Mouse (Mus musculus): ENCODE measurements around the gene Slc44a1. TPM values are rescaled to one million over a fixed set of nuclear protein-coding genes. Genes with fewer than 3 reads are reported as not detected.

Gene Slc44a1
- 53.7 and 63.9 TPM in 2 replicates for total RNA-seq (2017)

DNA sequence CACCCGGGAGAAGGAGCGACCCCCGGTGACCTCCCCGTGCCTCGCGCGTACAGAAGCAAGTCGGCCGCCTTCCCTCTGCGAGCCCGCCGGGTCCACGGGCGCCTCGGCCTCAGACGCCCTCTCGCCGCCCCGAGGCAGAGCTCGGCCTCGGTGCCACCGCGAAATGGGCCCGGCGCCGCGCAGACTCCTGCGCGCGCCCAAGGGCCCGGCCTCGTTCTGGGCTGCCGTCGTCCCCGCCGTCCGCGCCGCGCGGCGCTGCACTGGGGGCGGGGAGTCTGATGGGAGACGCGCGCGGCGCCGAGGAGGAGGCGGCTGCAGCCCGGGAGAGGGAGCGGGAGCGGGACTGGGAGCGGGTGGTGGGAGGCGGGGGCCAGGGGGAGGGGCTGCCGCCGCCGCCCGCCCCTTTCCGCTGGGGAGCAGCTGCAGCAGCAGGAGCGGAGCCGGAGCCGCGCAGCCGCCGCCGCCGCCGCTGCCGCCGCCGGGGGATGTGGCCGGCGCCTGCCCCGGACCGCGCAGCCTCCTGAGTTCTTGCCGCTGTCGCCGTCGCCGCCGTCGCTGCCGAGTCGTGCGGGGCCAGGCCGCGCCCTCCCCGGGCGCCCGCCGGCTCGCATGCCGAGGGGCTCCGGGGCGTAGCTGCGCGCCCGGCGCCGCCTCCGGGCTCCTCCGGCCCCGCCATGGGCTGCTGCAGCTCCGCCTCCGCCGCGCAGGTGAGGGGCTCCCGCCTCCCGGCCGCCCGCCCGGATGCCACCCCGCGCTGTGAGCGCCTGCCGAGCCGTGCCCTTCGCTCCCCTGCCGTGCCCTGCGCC lies at the start of gene Slc44a1:
Gene Slc44a1 (plus strand): TSS at position 404 of the 806 bp plus-strand sequence.
- peak; percentile 66 for ATAC-seq (ENCODE audit: extremely low read depth, insufficient number of reproducible peaks, low FRiP score, poor library complexity, severe bottlenecking)

DNA sequence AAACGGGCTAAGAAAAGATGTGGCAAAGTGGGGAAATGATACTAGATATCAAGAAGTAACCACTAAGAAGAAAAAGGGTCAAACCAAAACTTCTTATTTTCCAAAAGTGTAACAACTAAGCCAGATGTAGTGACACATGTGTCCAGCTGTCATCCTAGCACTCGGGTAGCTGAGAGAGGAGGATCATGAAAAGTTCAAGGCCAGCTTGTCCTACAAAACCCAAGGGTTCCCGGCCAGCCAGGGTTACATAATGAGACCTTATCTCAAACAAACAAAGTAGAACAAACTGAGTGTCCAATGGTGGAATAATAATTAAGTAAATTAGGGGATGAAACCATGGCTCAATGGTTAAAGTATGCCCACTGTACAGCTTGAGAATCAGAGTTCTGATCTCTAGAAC lies 45.2 kb upstream of the Slc44a1 start:
- ATAC-seq (ENCODE audit: extremely low read depth, insufficient number of reproducible peaks, low FRiP score, poor library complexity, severe bottlenecking), result no peak

DNA sequence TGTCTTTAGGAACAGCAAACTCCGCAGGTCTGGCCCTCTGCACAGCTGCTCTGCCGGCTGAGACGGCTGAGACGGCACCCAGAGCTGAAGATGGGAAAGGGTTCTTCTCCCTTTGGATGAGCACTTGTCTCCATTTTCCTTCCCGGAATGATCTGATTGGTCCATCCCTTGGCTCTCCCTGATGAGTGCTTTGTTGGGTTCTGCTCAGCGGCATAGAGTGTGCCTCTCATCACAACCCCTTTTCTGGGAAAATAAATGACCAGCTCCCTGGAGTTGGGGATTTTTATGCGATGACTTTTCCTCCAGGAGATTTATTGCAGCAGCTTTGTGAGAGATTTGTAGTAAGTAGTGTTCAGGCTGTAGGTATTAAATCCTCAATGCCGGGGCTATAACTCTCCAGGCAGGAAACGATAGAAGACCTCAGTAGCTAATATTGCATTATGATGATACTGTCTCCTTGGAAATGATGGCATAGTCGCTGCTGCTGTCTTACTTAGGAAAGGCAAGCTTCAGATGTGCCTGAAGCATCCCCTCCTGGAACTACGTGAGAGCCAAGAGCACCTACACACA lies 43.5 kb upstream of the Slc44a1 start:
- no peak for ATAC-seq (ENCODE audit: extremely low read depth, insufficient number of reproducible peaks, low FRiP score, poor library complexity, severe bottlenecking)

DNA sequence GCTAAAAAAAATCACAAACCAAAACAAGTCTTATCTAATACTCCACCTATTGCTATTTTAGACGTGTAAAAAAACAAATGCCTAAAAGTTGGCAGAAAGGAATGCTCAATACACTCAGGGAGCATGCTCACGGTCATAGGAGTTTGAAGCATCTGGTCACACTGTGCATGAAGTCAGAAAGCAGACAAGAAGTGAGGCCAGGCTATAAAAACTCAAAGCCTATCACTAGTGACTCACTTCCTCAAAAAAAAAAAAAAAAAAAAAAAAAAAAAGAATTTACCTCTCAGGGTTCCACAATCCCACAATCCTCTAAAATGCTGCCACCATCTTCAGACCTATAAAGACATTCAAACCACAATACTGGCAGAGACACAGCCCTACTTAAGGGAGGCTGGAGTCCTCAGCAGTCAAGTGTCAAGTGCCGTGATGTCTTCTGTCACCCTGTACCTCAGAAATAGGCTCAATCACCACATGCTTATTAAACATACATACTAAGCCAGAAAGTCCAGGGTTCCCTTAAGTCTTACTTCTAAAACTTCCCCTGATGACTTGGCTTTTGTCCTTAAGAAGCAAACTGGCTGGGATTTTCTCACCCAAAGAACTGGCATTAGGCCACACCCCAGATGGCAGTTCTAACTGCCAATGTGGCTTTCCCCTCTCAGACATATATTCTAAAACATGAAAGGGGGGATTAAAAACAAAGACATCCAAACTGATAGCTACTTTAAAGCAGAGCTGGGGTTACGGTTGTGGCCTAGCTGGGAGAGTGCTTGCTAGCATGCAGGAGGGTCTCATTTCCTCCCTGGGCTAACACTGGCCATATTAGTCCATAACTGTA lies 42.7 kb upstream of the Slc44a1 start:
- ATAC-seq (ENCODE audit: extremely low read depth, insufficient number of reproducible peaks, low FRiP score, poor library complexity, severe bottlenecking), result no peak

DNA sequence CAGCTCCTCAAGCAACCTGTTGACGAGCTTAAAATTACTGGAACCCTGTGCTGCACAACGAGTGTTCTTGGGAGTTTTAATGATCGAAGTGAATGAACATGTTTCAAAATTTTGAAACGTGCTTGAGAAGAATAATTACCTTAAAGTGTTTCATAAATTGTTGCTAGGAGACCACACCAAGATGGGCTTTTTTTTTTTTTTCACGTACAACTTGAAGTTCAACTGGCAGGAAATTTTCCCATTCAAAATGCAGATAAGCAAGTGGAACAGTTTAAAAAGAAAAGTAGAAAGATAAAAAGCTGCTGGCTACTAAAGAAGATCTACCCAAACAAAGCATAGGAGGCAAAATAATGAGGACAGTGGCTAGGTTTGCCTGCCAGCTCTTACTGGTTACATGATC lies 41.7 kb upstream of the Slc44a1 start:
- no peak for ATAC-seq (ENCODE audit: extremely low read depth, insufficient number of reproducible peaks, low FRiP score, poor library complexity, severe bottlenecking)

DNA sequence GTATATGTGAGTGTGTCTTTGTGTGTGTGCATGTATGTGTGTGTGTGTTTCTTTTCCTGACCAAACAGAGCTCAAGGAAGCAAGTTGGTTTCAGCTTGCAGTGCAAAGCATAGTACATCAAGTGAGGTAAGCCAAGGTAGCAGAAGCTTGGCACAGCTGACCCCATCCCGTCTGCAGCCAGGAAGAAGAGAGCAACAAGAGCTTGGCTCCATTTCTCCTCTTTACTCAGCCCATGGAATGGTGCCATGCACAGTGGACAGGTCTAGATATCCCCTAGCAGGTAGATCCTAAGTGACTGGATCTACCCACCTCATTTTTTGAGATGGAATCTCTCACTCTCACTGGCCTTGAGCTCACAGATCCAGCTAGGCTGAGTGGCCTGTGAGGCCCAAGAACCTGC lies 40.8 kb upstream of the Slc44a1 start:
- no peak for ATAC-seq (ENCODE audit: extremely low read depth, insufficient number of reproducible peaks, low FRiP score, poor library complexity, severe bottlenecking)

DNA sequence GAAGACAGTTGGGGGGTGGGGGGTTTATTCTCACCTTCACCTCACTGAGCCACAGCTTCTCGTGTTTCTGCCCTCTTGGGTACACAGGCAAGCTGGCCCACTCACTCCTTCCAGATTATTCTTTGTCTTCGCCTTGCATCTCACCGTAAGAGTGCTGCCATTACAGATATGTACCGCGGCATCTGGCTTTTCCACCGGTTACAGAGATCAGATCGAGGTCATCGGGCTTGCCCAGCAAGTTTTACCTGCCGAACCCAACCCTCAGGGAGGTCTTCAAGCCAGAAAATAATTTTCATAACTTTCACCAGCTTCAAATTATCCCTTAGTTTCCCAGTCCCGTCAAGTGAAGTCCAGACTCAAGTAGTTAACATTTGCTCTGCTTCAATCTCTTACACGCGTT lies 36.8 kb upstream of the Slc44a1 start:
- no peak for ATAC-seq (ENCODE audit: extremely low read depth, insufficient number of reproducible peaks, low FRiP score, poor library complexity, severe bottlenecking)

DNA sequence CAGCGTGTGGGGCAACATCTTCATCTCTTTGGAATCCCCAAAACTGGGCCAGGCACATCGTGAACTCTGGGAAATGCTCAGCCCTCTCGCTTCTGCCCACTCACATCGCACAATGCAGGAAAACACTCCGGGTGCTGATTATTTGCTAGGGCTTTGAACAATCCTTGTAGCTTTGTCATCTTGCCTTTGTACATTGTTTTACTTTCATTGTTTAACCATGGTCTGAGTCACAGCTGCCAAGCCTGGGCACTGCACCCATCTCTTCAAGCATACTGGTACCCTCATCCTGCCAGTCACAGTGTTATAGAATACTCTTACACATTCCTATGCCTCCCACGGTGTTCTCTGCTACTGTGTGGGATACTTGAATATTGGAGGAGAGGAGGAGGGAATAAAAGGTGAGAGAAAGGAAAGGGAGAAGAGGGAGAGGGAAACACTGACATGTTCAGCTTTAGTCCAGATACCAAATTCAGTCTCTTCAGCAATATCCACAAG lies 35.7 kb upstream of the Slc44a1 start:
- no peak for ATAC-seq (ENCODE audit: extremely low read depth, insufficient number of reproducible peaks, low FRiP score, poor library complexity, severe bottlenecking)

DNA sequence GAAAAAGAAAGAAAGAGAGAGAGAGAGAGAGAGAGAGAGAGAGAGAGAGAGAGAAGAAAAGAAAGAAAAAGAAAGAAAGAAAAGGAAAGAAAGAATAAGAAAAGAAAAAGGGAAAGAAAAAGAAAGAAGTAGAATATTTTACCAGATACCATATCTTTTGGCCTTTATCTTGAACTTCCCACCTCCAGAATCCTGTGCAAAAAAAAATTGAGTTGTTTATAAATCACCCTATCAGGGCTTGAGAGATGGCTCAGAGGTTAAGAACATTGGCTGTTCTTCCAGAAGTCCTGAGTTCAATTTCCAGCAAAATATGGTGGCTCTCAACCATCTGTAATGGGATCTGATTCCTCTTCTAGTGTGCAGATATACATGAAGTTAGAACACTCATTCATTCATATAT lies 33.3 kb upstream of the Slc44a1 start:
- no peak for ATAC-seq (ENCODE audit: extremely low read depth, insufficient number of reproducible peaks, low FRiP score, poor library complexity, severe bottlenecking)

DNA sequence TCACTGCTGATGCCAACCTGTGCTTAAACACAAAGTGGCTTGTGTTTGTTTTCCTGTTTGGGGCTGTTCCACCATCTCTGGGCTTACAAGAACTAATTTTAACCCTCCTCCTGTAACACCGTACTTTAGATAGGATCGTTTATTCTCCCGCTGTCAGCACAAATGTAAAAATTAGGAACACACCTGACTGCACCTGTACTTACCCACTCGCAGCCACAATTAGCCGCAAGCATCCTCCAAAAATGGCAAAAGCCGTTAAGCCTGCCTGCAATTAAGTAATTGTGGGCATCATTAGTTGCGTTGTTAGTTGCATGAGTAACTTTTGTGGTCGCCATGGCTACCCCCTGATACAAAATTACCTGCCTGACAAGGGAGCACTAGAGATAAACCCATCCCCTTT lies 31.4 kb upstream of the Slc44a1 start:
- ATAC-seq (ENCODE audit: extremely low read depth, insufficient number of reproducible peaks, low FRiP score, poor library complexity, severe bottlenecking), result no peak

DNA sequence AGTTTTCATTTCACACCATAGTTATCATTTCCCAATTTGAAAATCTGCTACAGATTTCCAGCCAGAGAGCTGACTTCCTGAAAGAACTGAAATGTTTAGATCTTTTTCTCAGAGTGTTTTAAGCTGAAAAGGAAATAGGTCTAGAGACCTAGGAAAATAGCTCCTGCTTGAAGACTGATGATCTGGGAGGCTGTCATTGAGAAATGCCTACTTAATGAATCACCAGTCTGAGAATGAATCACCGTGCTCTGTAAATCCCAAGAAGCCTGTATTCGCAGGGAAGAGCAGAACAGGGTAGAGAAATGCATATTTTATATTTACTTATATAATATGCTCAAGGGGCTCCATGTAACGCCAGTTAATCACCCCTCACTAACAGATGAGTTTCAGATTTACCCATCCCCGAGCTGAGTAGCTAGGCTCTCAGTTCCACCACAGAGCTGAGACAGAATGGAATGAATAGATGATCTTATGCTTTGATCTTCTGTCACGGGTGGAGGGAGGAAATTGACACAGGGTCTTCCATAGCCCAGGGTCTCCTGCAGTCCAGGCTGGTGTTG lies 30.6 kb upstream of the Slc44a1 start:
- no peak for ATAC-seq (ENCODE audit: extremely low read depth, insufficient number of reproducible peaks, low FRiP score, poor library complexity, severe bottlenecking)

DNA sequence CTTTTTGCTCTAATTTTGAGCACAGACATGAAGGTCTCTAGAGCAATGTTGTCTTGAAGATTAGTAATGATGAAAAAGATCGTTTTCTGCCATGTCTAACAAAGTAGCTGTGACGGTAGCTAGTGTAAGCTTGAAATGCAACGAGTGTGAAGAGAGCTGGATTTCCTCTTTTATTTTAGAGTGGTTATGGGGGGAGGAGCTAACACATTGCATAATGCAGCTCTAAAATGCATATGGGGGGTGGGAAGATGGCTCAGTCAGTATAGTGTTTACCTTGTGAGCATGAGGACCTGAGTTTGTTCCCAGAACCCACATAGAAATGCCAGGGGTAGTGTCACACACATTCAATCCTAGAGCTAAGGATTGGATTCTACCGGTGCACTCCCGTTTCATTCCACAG lies 29.5 kb upstream of the Slc44a1 start:
- peak; percentile 58; the same call in 1 of the 2 replicates for ATAC-seq (ENCODE audit: extremely low read depth, insufficient number of reproducible peaks, low FRiP score, poor library complexity, severe bottlenecking)

DNA sequence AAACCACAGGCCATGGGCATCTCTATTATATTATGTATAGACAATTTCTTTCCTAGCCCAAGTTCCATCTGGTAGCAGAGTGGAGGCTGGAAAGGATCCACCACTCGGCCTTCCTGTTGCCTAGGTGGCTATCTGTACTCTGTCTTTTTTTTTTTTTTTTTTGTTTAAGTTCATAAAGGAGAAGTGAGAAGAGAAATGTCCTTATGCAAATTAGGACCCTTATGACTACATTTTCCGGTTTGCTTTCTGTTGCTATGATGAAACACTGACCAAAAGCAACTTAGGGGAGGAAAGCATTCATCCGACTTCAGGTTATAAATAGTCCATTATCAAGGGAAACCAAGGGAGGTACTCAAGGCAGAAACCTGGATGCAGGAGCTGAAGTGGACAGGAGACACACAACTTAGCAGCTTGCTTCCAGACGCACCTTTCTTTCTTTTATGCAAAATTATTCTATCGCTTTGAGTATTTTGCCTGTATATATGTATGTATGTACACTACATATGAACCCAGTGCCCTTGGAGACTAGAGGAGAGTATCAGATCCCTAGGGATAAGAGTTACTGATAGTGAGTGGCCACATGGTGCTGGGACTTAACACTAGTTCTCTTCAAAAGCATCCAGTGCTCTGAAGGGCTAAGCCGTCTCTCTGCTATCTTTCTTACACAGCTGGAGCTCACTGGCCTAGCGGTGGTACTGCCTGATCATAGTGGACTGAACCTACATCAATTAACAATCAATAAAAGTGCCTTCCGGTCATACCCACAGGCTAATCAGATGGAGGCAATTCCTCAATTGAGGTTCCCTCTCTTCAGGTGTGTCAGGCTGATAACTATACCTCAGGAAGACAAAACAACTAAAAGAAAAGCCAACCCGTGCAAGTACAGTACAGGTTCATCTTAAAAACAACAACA lies 28.0 kb upstream of the Slc44a1 start:
- peak; percentile 79 for ATAC-seq (ENCODE audit: extremely low read depth, insufficient number of reproducible peaks, low FRiP score, poor library complexity, severe bottlenecking)

DNA sequence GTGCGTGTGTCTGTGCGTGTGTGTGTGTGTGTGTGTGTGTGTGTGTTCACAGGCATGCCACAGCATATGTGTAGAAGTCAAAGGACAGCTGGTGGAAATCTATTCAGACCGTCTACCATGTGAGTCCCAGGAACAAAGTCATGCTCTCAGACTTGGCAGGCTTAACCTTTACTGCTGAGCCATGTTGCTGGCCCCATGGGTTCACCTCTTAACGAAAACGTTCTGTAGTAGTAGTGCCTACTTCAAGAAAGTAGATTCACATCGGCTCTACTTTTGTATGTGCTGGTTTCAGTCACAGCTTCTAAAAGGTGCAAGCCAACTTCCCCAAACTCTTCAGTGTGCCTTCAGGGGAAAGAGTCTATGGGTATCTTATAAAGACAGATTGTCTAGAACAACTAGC lies 27.2 kb upstream of the Slc44a1 start:
- no peak for ATAC-seq (ENCODE audit: extremely low read depth, insufficient number of reproducible peaks, low FRiP score, poor library complexity, severe bottlenecking)

DNA sequence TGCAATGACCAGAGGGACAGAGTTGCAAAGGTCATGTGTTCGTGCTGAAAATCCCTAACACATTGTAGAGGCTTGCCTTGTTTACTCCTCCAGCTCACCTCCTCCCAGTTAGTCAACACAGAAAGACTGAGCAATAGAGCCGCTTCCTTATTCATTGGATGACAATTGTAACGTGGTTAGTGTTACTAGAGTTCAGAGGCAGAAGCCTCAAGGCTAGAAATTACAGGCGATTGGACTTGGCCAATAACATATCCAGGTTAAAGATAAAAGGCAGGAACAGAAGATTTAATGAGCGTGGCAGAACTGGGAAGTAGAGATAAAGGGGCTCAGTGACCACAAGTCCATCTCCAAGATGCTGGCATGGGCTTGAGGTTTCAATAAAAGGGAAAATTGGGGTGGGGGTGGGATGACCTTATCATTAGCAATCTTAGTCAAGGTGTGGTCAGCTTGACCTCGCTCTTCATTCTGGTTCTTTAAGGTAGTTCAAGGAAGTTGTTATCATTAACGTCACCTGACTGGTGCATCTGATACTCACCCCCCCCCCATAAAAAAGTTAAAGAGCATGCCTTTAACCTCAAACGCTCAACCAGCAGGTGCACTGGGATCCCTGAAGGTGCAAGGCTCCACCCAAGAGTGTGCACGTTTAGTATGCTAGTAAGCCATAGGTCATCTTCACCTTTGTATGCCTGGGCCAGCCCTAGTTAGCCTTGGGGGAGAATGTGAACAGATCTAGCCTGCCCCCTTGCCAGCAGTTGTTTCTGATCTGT lies 26.0 kb upstream of the Slc44a1 start:
- peak; percentile 47 for ATAC-seq (ENCODE audit: extremely low read depth, insufficient number of reproducible peaks, low FRiP score, poor library complexity, severe bottlenecking)

DNA sequence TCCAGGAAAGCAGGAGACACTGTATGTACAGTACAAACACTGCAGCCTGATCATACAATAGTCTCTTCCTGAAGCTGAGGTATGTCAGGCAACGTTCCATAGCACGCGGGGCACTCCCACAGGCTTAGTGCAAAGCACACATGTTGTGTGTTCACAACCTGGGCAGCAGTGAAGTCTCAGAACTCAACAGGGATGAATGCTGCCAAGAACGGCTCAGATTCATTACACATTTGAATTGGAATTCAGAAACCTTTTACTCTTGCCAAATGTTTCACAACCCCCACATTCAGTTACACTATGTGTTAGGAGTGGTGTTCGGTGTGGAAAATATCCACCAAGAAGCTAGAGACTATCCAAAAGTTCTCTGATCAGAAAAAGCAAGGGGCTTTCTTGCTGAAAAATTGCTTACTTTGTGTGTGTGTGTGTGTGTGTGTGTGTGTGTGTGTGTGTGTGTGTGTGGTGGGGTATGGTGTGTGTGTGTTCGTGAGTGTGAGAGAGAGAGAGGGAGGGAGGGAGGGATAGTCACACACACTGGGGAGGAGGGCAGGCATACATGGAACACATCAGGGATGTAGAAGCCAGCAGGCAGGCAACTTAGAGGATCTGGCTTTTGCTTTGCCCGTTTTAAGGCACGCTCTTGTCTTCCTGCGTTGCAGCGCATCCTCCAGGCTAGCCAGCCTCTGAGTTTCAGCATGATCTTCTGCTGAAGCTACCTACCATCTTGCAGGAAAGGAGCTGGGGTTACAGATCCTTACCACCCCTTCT lies 24.2 kb upstream of the Slc44a1 start:
- ATAC-seq (ENCODE audit: extremely low read depth, insufficient number of reproducible peaks, low FRiP score, poor library complexity, severe bottlenecking), result no peak

DNA sequence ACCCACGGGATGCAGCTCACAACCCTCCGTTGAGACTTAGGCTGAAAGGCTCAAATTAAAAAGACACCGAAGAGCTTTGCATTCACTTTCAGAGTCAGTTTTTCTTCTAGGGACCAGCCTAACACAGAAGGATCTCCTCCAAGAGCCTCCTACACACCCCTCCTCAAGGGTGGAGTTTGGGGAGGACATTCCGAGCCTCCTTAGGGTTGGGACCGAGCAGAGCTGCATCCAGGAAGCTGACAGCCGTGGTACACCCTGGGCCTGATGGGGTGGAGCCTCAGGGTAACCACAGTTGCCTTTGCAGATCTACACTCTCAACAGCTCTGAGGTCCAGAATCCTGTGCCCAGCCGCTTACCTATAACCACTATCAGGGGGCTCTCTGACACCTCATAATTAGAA lies 23.3 kb upstream of the Slc44a1 start:
- ATAC-seq (ENCODE audit: extremely low read depth, insufficient number of reproducible peaks, low FRiP score, poor library complexity, severe bottlenecking), result no peak
